Mouse (Mus musculus) heart, embryonic 11.5 days (tissue): ENCODE measurements around the gene Evi2. TPM values are rescaled to one million over a fixed set of nuclear protein-coding genes. Genes with fewer than 3 reads are reported as not detected.

Experiments used
- ATAC-seq: fragments of 200-750 bp; cut with Nextera tagmentation; replicated peaks from 2 replicates; pipeline ENCODE4 v1.8.0; 2017; ENCODE audit warnings: moderate library complexity; ENCODE audit not compliant: insufficient number of reproducible peaks, low FRiP score, low TSS enrichment
- H3K27ac ChIP-seq: fragments of 300-500 bp; sonication (generic); 2 replicates; pipeline ENCODE4 v1.5.1; 2014; ENCODE audit warnings: mild to moderate bottlenecking, low read depth, low read length
- H3K27me3 ChIP-seq: fragments of 300-500 bp; sonication (generic); 2 replicates; pipeline ENCODE4 v1.6.1; 2014; ENCODE audit warnings: mild to moderate bottlenecking, low read length, mixed read lengths; ENCODE audit not compliant: control insufficient read depth, insufficient read depth
- H3K36me3 ChIP-seq: fragments of 300-500 bp; sonication (generic); 2 replicates; pipeline ENCODE4 v1.6.1; 2014; ENCODE audit warnings: mild to moderate bottlenecking, low read length, moderate library complexity, mixed read lengths; ENCODE audit not compliant: control insufficient read depth, insufficient read depth
- H3K4me1 ChIP-seq: fragments of 300-500 bp; sonication (generic); 2 replicates; pipeline ENCODE4 v1.6.1; 2014; ENCODE audit warnings: low read length; ENCODE audit not compliant: control insufficient read depth, insufficient read depth
- H3K4me2 ChIP-seq: fragments of 300-500 bp; sonication (generic); 2 replicates; pipeline ENCODE4 v1.6.1; 2014; ENCODE audit warnings: mild to moderate bottlenecking, moderate library complexity
- H3K4me3 ChIP-seq: fragments of 300-500 bp; sonication (generic); 2 replicates; pipeline ENCODE4 v1.5.1; 2014; ENCODE audit warnings: low read depth, low read length
- H3K9ac ChIP-seq: fragments of 300-500 bp; sonication (generic); 2 replicates; pipeline ENCODE4 v1.6.1; 2014; ENCODE audit warnings: mild to moderate bottlenecking, low read depth, low read length, moderate library complexity
- H3K9me3 ChIP-seq: fragments of 300-500 bp; sonication (generic); replicated peaks from 2 replicates; pipeline ENCODE4 v1.6.1; 2016; ENCODE audit warnings: low read length; ENCODE audit not compliant: control insufficient read depth
- WGBS: fragments of 180-500 bp; shearing (Covaris S2); extraction: QIAGEN DNeasy Blood & Tissue Kit; methylation state at CpG from one replicate; pipeline ENCODE4 v1.1.7; 2014; ENCODE audit not compliant: insufficient replicate concordance; 5-methylcytosine and 5-hydroxymethylcytosine counted together
- polyA plus RNA-seq: library from polyadenylated mRNA; unstranded; fragments of >200 nt; fragmentation: Nextera tagmentation; extraction: Ambion mirVana; gene quantifications from 2 replicates; pipeline ENCODE4 v1.2.1, GENCODE M21; 2014

The Evi2 gene
- polyA plus RNA-seq, 1 experiment from 2014 or later: 1.4 TPM

DNA sequence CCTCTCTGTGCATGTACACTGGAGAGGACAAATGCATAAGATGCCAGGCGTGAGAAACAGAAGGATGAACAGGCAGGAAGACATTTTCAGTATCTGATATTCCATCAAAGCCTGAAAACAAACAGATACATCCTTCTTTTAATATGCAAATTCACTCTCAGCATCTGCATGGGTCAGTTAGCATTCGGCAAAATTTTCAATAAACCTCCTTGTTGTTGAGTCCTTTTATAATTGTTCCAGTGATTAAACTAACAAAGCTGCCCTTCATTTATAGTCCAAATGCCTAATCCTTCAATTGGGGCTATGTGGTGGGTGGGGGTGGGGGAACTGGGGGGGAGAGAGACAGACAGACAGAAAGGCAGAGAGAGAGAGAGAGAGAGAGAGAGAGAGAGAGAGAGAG, 27.5 kb downstream of the Evi2 start:
- Histone ChIP-seq H3K4me1 (no peaks in the 10 kb centered on the region), H3K27ac (no peak overlapping the region), H3K36me3 (no peaks in the 10 kb centered on the region), H3K4me2 (no peak overlapping the region), H3K9ac (no peak overlapping the region), H3K4me3 (no peak overlapping the region), H3K27me3 (no peaks in the 10 kb centered on the region), H3K9me3 (no peaks in the 10 kb centered on the region)
- ATAC-seq: no peak
- 83% methylated on average over 2 of the region's 2 CpGs for WGBS

DNA sequence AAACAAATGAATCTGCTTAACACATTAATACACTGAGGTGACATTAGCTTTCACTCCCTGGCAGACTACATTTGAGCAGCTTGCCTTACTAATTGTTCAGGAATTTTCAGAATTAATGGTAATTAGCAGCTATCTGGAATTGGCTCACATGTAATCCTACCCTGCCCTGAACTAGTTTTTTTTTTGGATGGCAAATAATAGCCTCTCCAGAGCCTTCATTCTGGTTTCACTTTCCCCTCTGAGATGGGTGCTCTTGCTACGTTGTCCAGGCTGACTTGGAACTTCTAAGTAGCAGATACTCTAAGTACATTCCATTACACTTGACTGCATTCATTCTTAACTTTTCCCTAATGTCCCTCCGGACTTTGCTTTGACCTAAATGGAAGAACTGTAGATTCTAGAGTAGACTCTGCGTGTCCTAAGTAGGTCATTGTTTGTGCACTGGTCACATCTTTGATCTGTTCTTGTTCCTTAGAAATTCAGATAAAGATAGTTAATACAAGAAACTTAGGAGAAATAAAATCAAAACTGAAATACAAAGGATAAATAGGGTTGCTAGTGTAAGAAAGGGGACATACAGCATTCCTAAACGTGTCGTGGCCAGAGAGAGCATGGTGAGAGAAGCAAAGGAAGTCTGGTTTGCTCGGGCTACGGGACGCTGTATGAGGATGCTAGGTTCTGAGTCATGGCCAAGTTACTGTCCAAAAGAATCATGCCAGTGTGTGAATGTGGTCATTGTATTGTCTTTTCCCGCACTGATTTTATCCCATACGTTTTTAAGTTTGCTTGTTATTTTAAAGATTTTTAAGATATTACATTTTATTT, 35.2 kb downstream of the Evi2 start:
- H3K9me3 ChIP-seq: no peaks in the 10 kb centered on the region
- ATAC-seq: no peak
- no peak overlapping the region for H3K4me3 ChIP-seq
- H3K4me2 ChIP-seq: no peak overlapping the region
- no peak overlapping the region for H3K27ac ChIP-seq
- no peak overlapping the region for H3K9ac ChIP-seq
- 78% methylated on average over 10 of the region's 10 CpGs for WGBS
- H3K4me1 ChIP-seq: 0 out of 2 replicates have a peak, but pooled peaks cover 4% of the 10 kb centered on the region
- H3K27me3 ChIP-seq: no peaks in the 10 kb centered on the region
- H3K36me3 ChIP-seq: 0 out of 2 replicates have a peak, but pooled peaks cover 2% of the 10 kb centered on the region

DNA sequence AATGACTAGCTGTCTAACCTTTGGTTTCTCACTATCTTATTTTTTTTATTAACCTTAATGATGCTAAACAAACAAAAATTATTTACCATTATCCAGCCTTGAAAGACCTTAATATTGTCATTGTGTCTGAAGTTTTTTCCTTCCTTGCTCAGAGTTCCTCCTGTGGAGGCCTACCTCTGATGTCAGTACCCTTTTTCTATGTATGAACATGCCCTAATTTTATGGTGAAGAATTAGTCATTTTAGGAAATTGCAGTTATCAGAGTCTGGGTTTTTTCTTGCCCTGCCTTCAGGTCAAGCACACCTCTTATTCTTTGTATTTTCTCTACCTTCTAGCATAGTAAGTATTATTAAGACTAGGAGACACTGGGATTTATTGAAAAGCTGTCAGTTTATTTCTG, 45.7 kb downstream of the Evi2 start:
- no peaks in the 10 kb centered on the region for H3K27me3 ChIP-seq
- no peaks in the 10 kb centered on the region for H3K9me3 ChIP-seq
- H3K4me1 ChIP-seq: no peaks in the 10 kb centered on the region
- H3K9ac ChIP-seq: no peak overlapping the region
- no peak for ATAC-seq
- H3K27ac ChIP-seq: no peak overlapping the region
- H3K4me3 ChIP-seq: no peak overlapping the region
- no peaks in the 10 kb centered on the region for H3K36me3 ChIP-seq
- no peak overlapping the region for H3K4me2 ChIP-seq

DNA sequence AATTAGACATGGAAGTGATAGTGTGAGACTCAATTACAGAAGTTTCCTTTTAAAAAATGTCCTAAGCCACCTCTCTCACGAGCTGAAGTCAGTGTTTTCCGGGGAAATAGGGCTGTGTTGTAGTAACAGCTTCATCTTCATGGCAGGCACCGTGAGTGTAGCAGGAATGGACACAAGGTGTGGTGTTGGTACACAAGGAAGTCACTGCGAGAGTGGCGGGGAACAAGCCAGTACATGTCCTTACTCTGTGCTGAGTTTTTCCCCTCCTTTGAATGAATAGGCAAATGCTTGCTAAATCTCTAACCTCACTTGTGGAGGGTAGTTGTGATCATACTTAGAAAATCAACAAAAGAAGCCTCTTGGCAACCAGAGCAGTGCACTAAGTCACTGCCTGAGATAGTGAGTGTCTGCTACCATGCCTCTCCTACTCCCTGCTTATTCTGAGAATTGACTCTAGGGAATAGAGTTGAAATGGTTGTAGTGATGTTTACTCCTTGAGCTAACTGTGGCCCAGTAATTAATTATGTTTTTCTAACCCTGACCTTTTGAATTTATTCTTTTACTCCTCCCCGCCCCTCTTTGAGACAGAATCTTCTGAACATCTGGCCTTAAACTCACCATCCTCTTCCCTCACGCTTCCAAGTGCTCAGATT, 46.4 kb downstream of the Evi2 start:
- no peaks in the 10 kb centered on the region for H3K27me3 ChIP-seq
- no peak overlapping the region for H3K27ac ChIP-seq
- H3K9ac ChIP-seq: no peak overlapping the region
- no peaks in the 10 kb centered on the region for H3K9me3 ChIP-seq
- no peaks in the 10 kb centered on the region for H3K36me3 ChIP-seq
- no peaks in the 10 kb centered on the region for H3K4me1 ChIP-seq
- H3K4me2 ChIP-seq: no peak overlapping the region
- WGBS: 85% methylated on average over 7 of the region's 7 CpGs
- H3K4me3 ChIP-seq: no peak overlapping the region
- no peak for ATAC-seq

DNA sequence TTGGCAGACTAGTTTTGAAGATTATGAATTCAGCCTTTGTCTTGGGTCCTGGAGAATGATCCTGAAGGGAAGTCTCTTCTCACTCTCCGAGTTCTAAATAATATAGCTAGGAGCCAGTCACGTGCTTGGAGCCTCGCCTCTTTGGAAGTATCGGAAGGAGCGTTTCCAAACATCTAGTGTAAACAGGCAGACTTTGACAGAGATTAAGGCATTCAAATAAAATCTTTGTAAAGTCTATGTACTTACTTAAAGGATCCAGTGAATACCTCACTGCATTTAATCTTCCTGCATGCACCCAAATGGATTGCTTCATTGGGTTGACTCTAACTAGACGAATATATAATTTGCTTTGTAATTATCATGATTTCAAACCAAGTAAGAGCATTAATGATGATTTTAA, 47.0 kb downstream of the Evi2 start:
- H3K27me3 ChIP-seq: no peaks in the 10 kb centered on the region
- no peaks in the 10 kb centered on the region for H3K36me3 ChIP-seq
- H3K4me3 ChIP-seq: no peak overlapping the region
- 91% methylated on average over 6 of the region's 6 CpGs for WGBS
- no peak for ATAC-seq
- no peaks in the 10 kb centered on the region for H3K4me1 ChIP-seq
- H3K4me2 ChIP-seq: no peak overlapping the region
- no peaks in the 10 kb centered on the region for H3K9me3 ChIP-seq
- no peak overlapping the region for H3K9ac ChIP-seq
- no peak overlapping the region for H3K27ac ChIP-seq

DNA sequence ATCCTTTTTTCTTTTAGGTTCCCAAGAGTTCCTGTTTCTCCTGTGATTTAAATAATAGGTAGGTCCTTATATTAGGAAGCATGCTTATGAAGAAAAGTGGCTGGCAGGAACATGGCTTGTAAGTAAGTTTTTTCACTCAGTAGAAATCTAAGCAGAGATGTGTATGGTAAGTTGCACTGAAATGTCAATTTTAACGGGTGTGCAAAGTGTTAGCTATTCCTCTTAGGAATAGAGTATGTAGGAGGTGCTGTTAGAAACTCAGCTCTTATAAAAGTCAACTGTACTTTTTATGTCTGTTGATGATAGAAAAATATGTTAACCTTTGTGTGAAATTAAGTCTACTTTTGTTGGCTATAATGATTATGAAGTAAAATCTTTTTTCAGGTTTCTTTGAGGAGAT, 62.3 kb downstream of the Evi2 start:
- Histone ChIP-seq H3K27ac (no peak overlapping the region), H3K4me3 (no peak overlapping the region), H3K4me2 (no peak overlapping the region), H3K9ac (no peak overlapping the region), H3K4me1 (0 out of 2 replicates have a peak, but pooled peaks cover 2% of the 10 kb centered on the region), H3K9me3 (no peaks in the 10 kb centered on the region), H3K27me3 (no peaks in the 10 kb centered on the region), H3K36me3 (peaks cover 3% of the 10 kb centered on the region)
- 80% methylated on average over 1 of the region's 1 CpGs for WGBS
- no peak for ATAC-seq

Other genes with a start within 250 kb of the Evi2 start
- gene Gm9964, start 233.7 kb downstream of the Evi2 start, polyA plus RNA-seq: not detected in 2 replicates
- gene Nf1, start 190.9 kb downstream of the Evi2 start, polyA plus RNA-seq: 6.1 and 9.6 TPM in 2 replicates
- gene Omg, start 26.5 kb downstream of the Evi2 start, polyA plus RNA-seq: 0.23 and 0.31 TPM in 2 replicates
- 0.54 and 0.99 TPM in 2 replicates for gene Evi2b, start 6.8 kb downstream of the Evi2 start, polyA plus RNA-seq
- gene Evi2a, start within 50 bp of the Evi2 start, polyA plus RNA-seq: 1.00 and 2.9 TPM in 2 replicates
- 0.42 and 0.73 TPM in 2 replicates for gene Rab11fip4, start 60.6 kb upstream of the Evi2 start, polyA plus RNA-seq